ENCODE assay signal across 7 mouse cellular contexts in the genomic region with DNA sequence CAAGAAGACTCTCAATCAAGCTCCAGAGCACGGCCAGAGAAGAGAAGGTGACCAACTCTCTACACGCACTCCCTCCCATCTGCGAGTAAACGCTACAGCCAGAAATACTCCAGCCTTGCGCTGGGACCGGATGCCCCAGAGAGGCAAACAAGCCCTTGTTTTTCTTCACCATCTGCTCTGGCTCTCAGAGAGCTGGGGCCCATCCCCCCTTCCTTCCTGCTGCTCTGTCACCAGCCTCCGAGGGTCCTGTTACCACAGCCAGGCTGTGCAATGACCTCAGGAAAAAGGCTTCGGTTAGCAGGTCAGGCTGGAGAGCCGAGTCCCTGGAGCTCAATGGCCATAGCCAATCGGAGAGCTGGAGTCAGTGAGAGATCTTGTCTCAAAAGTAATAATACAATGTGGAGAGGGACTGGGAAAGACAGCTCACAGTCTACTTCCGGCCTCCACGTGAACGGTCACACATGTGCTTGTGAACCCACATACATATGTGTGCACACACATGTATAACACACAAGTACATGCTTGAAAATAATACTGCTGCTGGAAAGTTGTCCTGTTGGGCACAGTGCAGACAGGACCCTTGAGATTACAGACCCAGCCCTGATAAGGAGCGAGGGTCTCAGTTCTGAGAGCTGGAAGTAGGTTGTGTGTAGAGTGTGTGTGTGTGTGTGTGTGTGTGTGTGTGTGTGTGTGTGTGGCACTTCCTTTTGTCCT. TPM values are rescaled to one million over a fixed set of nuclear protein-coding genes. Genes with fewer than 3 reads are reported as not detected.
A peak's percentile ranks its signal among the peaks of the same experiment; 100 is the strongest.
DNase-seq lines count a peak whose midpoint lies in the region; ATAC-seq and TF ChIP-seq lines count a peak whose summit lies in the region.

No protein-coding gene starts in this region.

- H3K4me1 ChIP-seq in bone marrow, adult 2 months (ENCODE audit: control insufficient read depth, insufficient read depth, low read length), result peaks cover 7% of the 10 kb centered on the region
- H3K4me1 ChIP-seq in embryonic facial prominence, embryonic 11.5 days (ENCODE audit: control insufficient read depth, insufficient read depth, low read length), result peaks cover 12% of the 10 kb centered on the region
- peaks cover 49% of the 10 kb centered on the region for H3K4me1 ChIP-seq in heart, embryonic 10.5 days
- no peaks in the 10 kb centered on the region for H3K4me1 ChIP-seq in intestine, postnatal 0 days (replicated peaks; ENCODE audit: control insufficient read depth, insufficient read depth, low read length)
- H3K4me1 ChIP-seq in liver, embryonic 11.5 days (replicated peaks; ENCODE audit: control insufficient read depth, insufficient read depth, low read length), result peaks cover 13% of the 10 kb centered on the region
- peaks cover 39% of the 10 kb centered on the region for H3K4me1 ChIP-seq in neural tube, embryonic 13.5 days (replicated peaks)

- DNase-seq in embryonic facial prominence, embryonic 11.5 days (ENCODE audit: low spot score), result peak; percentile 93
- peak; percentile 94 for DNase-seq in heart, embryonic 10.5 days (ENCODE audit: low spot score)
- peak; percentile 74 for DNase-seq in liver, embryonic 11.5 days (ENCODE audit: low spot score)
- DNase-seq in thymus, postnatal 25 days, result peak; percentile 90

- no peak for TF ChIP-seq CTCF in bone marrow, adult 2 months (IDR thresholded peaks at IDR 0.05; ENCODE audit: control insufficient read depth, insufficient read depth, low read length)
- TF ChIP-seq CTCF in intestine, postnatal 0 days (IDR thresholded peaks at IDR 0.05; ENCODE audit: low read depth), result no peak

- peak overlapping the region; percentile 30 for H3K9ac ChIP-seq in embryonic facial prominence, embryonic 11.5 days (replicated peaks; ENCODE audit: low read length)
- H3K9ac ChIP-seq in intestine, postnatal 0 days (ENCODE audit: low read depth, low read length), result 0 out of 2 replicates have a peak overlapping the region, but pooled peaks have one; percentile 14
- H3K9ac ChIP-seq in liver, embryonic 11.5 days (ENCODE audit: low read depth, low read length), result no peak overlapping the region
- no peak overlapping the region for H3K9ac ChIP-seq in neural tube, embryonic 13.5 days

- no peaks in the 10 kb centered on the region for H3K36me3 ChIP-seq in embryonic facial prominence, embryonic 11.5 days (replicated peaks; ENCODE audit: control insufficient read depth, insufficient read depth, low read depth, low read length)
- 0 out of 2 replicates have a peak, but pooled peaks cover 2% of the 10 kb centered on the region for H3K36me3 ChIP-seq in heart, embryonic 10.5 days
- H3K36me3 ChIP-seq in intestine, postnatal 0 days (ENCODE audit: control insufficient read depth, insufficient read depth), result no peaks in the 10 kb centered on the region
- no peaks in the 10 kb centered on the region for H3K36me3 ChIP-seq in liver, embryonic 11.5 days (ENCODE audit: control insufficient read depth, insufficient read depth, low read length)
- H3K36me3 ChIP-seq in neural tube, embryonic 13.5 days, result no peaks in the 10 kb centered on the region

- H3K27me3 ChIP-seq in embryonic facial prominence, embryonic 11.5 days (ENCODE audit: control insufficient read depth, insufficient read depth, low read length), result no peaks in the 10 kb centered on the region
- H3K27me3 ChIP-seq in heart, embryonic 10.5 days (ENCODE audit: insufficient read depth, poor library complexity, severe bottlenecking), result peaks cover 15% of the 10 kb centered on the region
- no peaks in the 10 kb centered on the region for H3K27me3 ChIP-seq in intestine, postnatal 0 days (replicated peaks; ENCODE audit: control insufficient read depth, insufficient read depth, low read length)
- H3K27me3 ChIP-seq in liver, embryonic 11.5 days (replicated peaks; ENCODE audit: control insufficient read depth, insufficient read depth, low read length), result no peaks in the 10 kb centered on the region
- 0 out of 2 replicates have a peak, but pooled peaks cover 5% of the 10 kb centered on the region for H3K27me3 ChIP-seq in neural tube, embryonic 13.5 days

- TF ChIP-seq POLR2A in bone marrow, adult 2 months (IDR thresholded peaks at IDR 0.05; ENCODE audit: borderline replicate concordance, control insufficient read depth, low read depth, low read length), result no peak

- H3K4me2 ChIP-seq in embryonic facial prominence, embryonic 11.5 days (ENCODE audit: low read depth, low read length), result peak overlapping the region; percentile 10; the same call in 1 of the 2 replicates
- no peak overlapping the region for H3K4me2 ChIP-seq in intestine, postnatal 0 days (replicated peaks; ENCODE audit: low read depth)
- H3K4me2 ChIP-seq in liver, embryonic 11.5 days, result peak overlapping the region; percentile 24
- peak overlapping the region; percentile 29 for H3K4me2 ChIP-seq in neural tube, embryonic 13.5 days

- WGBS in bone marrow, adult 2 months, result 5% methylated on average over 14 of the region's 14 CpGs
- 5% methylated on average over 14 of the region's 14 CpGs for WGBS in embryonic facial prominence, embryonic 11.5 days
- WGBS in heart, embryonic 10.5 days, result 5% methylated on average over 14 of the region's 14 CpGs
- 31% methylated on average over 14 of the region's 14 CpGs for WGBS in intestine, postnatal 0 days
- WGBS in liver, embryonic 11.5 days, result 8% methylated on average over 14 of the region's 14 CpGs
- 19% methylated on average over 14 of the region's 14 CpGs for WGBS in neural tube, embryonic 13.5 days

- no peak overlapping the region for H3K4me3 ChIP-seq in bone marrow, adult 2 months (replicated peaks; ENCODE audit: control insufficient read depth, low read depth, low read length)
- no peak overlapping the region for H3K4me3 ChIP-seq in embryonic facial prominence, embryonic 11.5 days (ENCODE audit: low read depth, low read length)
- peak overlapping the region; percentile 39 for H3K4me3 ChIP-seq in heart, embryonic 10.5 days
- no peak overlapping the region for H3K4me3 ChIP-seq in intestine, postnatal 0 days (ENCODE audit: low read depth, low read length)
- H3K4me3 ChIP-seq in liver, embryonic 11.5 days (ENCODE audit: low read depth, low read length), result no peak overlapping the region
- no peak overlapping the region for H3K4me3 ChIP-seq in neural tube, embryonic 13.5 days

- peak overlapping the region; percentile 77 for H3K27ac ChIP-seq in bone marrow, adult 2 months (ENCODE audit: control insufficient read depth, insufficient read depth, low read depth, low read length, poor library complexity)
- peak overlapping the region; percentile 93 for H3K27ac ChIP-seq in embryonic facial prominence, embryonic 11.5 days (replicated peaks; ENCODE audit: low read depth, low read length)
- peak overlapping the region; percentile 82 for H3K27ac ChIP-seq in heart, embryonic 10.5 days
- H3K27ac ChIP-seq in intestine, postnatal 0 days (ENCODE audit: low read depth, low read length), result peak overlapping the region; percentile 22; the same call in 1 of the 2 replicates
- H3K27ac ChIP-seq in liver, embryonic 11.5 days (ENCODE audit: low read depth, low read length), result peak overlapping the region; percentile 75
- H3K27ac ChIP-seq in neural tube, embryonic 13.5 days (replicated peaks), result peak overlapping the region; percentile 64

- peak; percentile 82 for ATAC-seq in embryonic facial prominence, embryonic 11.5 days (replicated peaks; ENCODE audit: insufficient number of reproducible peaks, low FRiP score, low TSS enrichment, low read depth)
- no peak for ATAC-seq in intestine, postnatal 0 days
- peak; percentile 66 for ATAC-seq in liver, embryonic 11.5 days (replicated peaks; ENCODE audit: low FRiP score)
- ATAC-seq in neural tube, embryonic 13.5 days (ENCODE audit: low read depth), result peak; percentile 47; the same call in 1 of the 2 replicates

- H3K9me3 ChIP-seq in embryonic facial prominence, embryonic 11.5 days (replicated peaks; ENCODE audit: control insufficient read depth, low read length), result no peaks in the 10 kb centered on the region
- H3K9me3 ChIP-seq in heart, embryonic 10.5 days, result no peaks in the 10 kb centered on the region
- no peaks in the 10 kb centered on the region for H3K9me3 ChIP-seq in intestine, postnatal 0 days (ENCODE audit: control insufficient read depth)
- H3K9me3 ChIP-seq in liver, embryonic 11.5 days (ENCODE audit: control insufficient read depth, low read length), result no peaks in the 10 kb centered on the region
- no peaks in the 10 kb centered on the region for H3K9me3 ChIP-seq in neural tube, embryonic 13.5 days

RNA-seq across cellular contexts. Expression of a gene that starts 18.9 kb away (rescaled TPM):
- polyA plus RNA-seq in bone marrow, adult 2 months (2011; ENCODE audit: insufficient read depth, insufficient read length, low replicate concordance, missing spikeins), result not detected in 2 replicates
- polyA plus RNA-seq in embryonic facial prominence, embryonic 11.5 days (2014; fragmentation: Nextera tagmentation; extraction: Ambion mirVana), result 63.0 and 67.1 TPM in 2 replicates
- polyA plus RNA-seq in heart, embryonic 10.5 days (2016; fragmentation: Nextera tagmentation; extraction: Ambion mirVana), result 29.8 and 50.3 TPM in 2 replicates
- 2.2 and 2.7 TPM in 2 replicates for polyA plus RNA-seq in intestine, postnatal 0 days (2015; fragmentation: Nextera tagmentation; extraction: Ambion mirVana)
- 9.1 and 9.8 TPM in 2 replicates for polyA plus RNA-seq in liver, embryonic 11.5 days (2014; fragmentation: Nextera tagmentation; extraction: Ambion mirVana)
- polyA plus RNA-seq in neural tube, embryonic 13.5 days (2015; fragmentation: Nextera tagmentation; extraction: Ambion mirVana), result 45.3 and 47.2 TPM in 2 replicates

RNA-seq across cellular contexts. Expression of a gene that starts 43.8 kb away (rescaled TPM):
- 1.7 and 10.7 TPM in 2 replicates for polyA plus RNA-seq in bone marrow, adult 2 months (2011; ENCODE audit: insufficient read depth, insufficient read length, low replicate concordance, missing spikeins)
- polyA plus RNA-seq in embryonic facial prominence, embryonic 11.5 days (2014; fragmentation: Nextera tagmentation; extraction: Ambion mirVana), result 72.5 and 83.4 TPM in 2 replicates
- 42.4 and 54.5 TPM in 2 replicates for polyA plus RNA-seq in heart, embryonic 10.5 days (2016; fragmentation: Nextera tagmentation; extraction: Ambion mirVana)
- 24.7 and 25.2 TPM in 2 replicates for polyA plus RNA-seq in intestine, postnatal 0 days (2015; fragmentation: Nextera tagmentation; extraction: Ambion mirVana)
- polyA plus RNA-seq in liver, embryonic 11.5 days (2014; fragmentation: Nextera tagmentation; extraction: Ambion mirVana), result 28.5 and 32.4 TPM in 2 replicates
- polyA plus RNA-seq in neural tube, embryonic 13.5 days (2015; fragmentation: Nextera tagmentation; extraction: Ambion mirVana), result 112 and 124 TPM in 2 replicates

Comparison
In these comparisons a context has a peak if more than half of its experiments do, and no peak if none do; other contexts are left out.
1. H3K27ac ChIP-seq: peak in every context shown above with its lines; median percentile 93 in embryonic facial prominence, embryonic 11.5 days; 82 in heart, embryonic 10.5 days; 77 in bone marrow, adult 2 months; 75 in liver, embryonic 11.5 days; 64 in neural tube, embryonic 13.5 days; 22 in intestine, postnatal 0 days.
2. H3K9ac ChIP-seq: peak in embryonic facial prominence, embryonic 11.5 days (single experiment) and intestine, postnatal 0 days (single experiment); none in liver, embryonic 11.5 days (single experiment) and neural tube, embryonic 13.5 days (single experiment).
3. Peak in every context shown above with its lines, with median percentiles within 50 percentile points of each other: DNase-seq.